Mouse (Mus musculus) embryonic fibroblast, embryonic 13.5 days (primary cell): ENCODE data around the gene Esyt3.

Experiments
- CTCF ChIP-seq: IDR thresholded peaks from 2 replicates; pipeline ENCODE4 v1.5.1; 2011; ENCODE audit warnings: mild to moderate bottlenecking, control low read depth, low read length, moderate library complexity, borderline replicate concordance; ENCODE audit not compliant: insufficient read depth
- POLR2A ChIP-seq: IDR thresholded peaks from 2 replicates; pipeline ENCODE4 v1.6.1; 2011; ENCODE audit warnings: low read depth, mild to moderate bottlenecking, control low read depth, low read length, moderate library complexity

- TF ChIP-seq CTCF (no peak), POLR2A (no peak)
These were observed 5.0 kb downstream of the Esyt3 start for GRCm38 (mm10) chr9:99353390-99353789.
